Mouse (Mus musculus) hindbrain, embryonic 15.5 days (tissue): Measurements from ENCODE around the gene Rcor1. TPM values are rescaled to one million over a fixed set of nuclear protein-coding genes. Genes with fewer than 3 reads are reported as not detected.

Experiments
- ATAC-seq: fragments of 200-750 bp; cut with Nextera tagmentation; 2 replicates; pipeline ENCODE4 v1.8.0; 2017; ENCODE audit warnings: low read depth, moderate number of reproducible peaks, moderate TSS enrichment; ENCODE audit not compliant: low FRiP score
- H3K27ac ChIP-seq: fragments of 300-500 bp; sonication (generic); replicated peaks from 2 replicates; pipeline ENCODE4 v1.5.1; 2015; ENCODE audit warnings: mild to moderate bottlenecking, inconsistent platforms
- H3K27me3 ChIP-seq: fragments of 300-500 bp; sonication (generic); 2 replicates; pipeline ENCODE4 v1.6.1; 2015; ENCODE audit warnings: control low read depth, inconsistent platforms
- H3K36me3 ChIP-seq: fragments of 300-500 bp; sonication (generic); 2 replicates; pipeline ENCODE4 v1.6.1; 2015; ENCODE audit warnings: control low read depth, inconsistent platforms
- H3K4me1 ChIP-seq: fragments of 300-500 bp; sonication (generic); replicated peaks from 2 replicates; pipeline ENCODE4 v1.6.1; 2015; ENCODE audit warnings: control low read depth, inconsistent platforms
- H3K4me2 ChIP-seq: fragments of 300-500 bp; sonication (generic); 2 replicates; pipeline ENCODE4 v1.6.1; 2015; ENCODE audit warnings: moderate library complexity, mild to moderate bottlenecking, inconsistent platforms
- H3K4me3 ChIP-seq: fragments of 300-500 bp; sonication (generic); 2 replicates; pipeline ENCODE4 v1.5.1; 2015; ENCODE audit warnings: mild to moderate bottlenecking, inconsistent platforms
- H3K9ac ChIP-seq: fragments of 300-500 bp; sonication (generic); 2 replicates; pipeline ENCODE4 v1.6.1; 2015; ENCODE audit warnings: inconsistent platforms
- H3K9me3 ChIP-seq: fragments of 300-500 bp; sonication (generic); 2 replicates; pipeline ENCODE4 v1.6.1; 2016; ENCODE audit warnings: control low read depth, inconsistent platforms
- WGBS: fragments of 180-500 bp; shearing (Covaris S2); methylation state at CpG from one replicate; pipeline ENCODE4 v1.1.7; 2015; 5-methylcytosine and 5-hydroxymethylcytosine counted together
- polyA plus RNA-seq: library from polyadenylated mRNA; unstranded; fragments of >200 nt; fragmentation: Nextera tagmentation; extraction: Ambion mirVana; gene quantifications from 2 replicates; pipeline ENCODE4 v1.2.1, GENCODE M21; 2015

Rcor1 gene
- 5.7 and 5.9 TPM in 2 replicates for polyA plus RNA-seq

GRCm38 (mm10) chr12:111038976-111039612 lies at the start of gene Rcor1:
Rcor1 (plus strand) TSS chr12:111039351.
- under 1% methylated on average over 46 of the region's 76 CpGs for WGBS
- H3K27me3 ChIP-seq: no peaks in the 10 kb centered on the region
- H3K4me1 ChIP-seq: peaks cover 23% of the 10 kb centered on the region
- H3K4me3 ChIP-seq: peak within 1 kb of the TSS; percentile 75
- peak within 1 kb of the TSS; percentile 77 for H3K9ac ChIP-seq
- H3K4me2 ChIP-seq: peak within 1 kb of the TSS; percentile 95
- H3K36me3 ChIP-seq: no peaks in the 10 kb centered on the region
- ATAC-seq: peak; percentile 98
- no peaks in the 10 kb centered on the region for H3K9me3 ChIP-seq
- peak within 1 kb of the TSS; percentile 99 for H3K27ac ChIP-seq

DNA sequence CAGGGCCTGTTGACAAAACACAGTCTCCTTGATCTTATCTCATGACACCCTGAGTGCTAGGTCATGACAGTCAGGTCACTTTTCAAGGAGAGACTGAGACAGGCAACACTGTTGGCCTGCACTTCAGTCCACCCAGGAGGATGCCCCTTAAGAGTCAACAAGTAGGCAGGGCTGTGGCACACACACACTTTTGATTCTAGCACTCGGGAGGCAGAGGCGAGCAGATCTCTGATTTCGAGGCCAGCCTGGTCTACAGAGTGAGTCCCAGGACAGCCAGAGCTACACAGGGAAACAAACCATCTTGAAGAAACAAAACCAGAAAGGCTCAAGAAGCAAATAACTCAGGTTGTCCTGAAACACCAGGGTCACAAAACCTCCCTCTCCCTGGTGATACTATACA lies 49.7 kb upstream of the Rcor1 start:
- H3K27ac ChIP-seq: no peak overlapping the region
- no peaks in the 10 kb centered on the region for H3K9me3 ChIP-seq
- peaks cover 13% of the 10 kb centered on the region for H3K4me1 ChIP-seq
- no peaks in the 10 kb centered on the region for H3K27me3 ChIP-seq
- no peak for ATAC-seq
- no peak overlapping the region for H3K4me2 ChIP-seq
- H3K9ac ChIP-seq: no peak overlapping the region
- no peak overlapping the region for H3K4me3 ChIP-seq
- H3K36me3 ChIP-seq: no peaks in the 10 kb centered on the region
- 95% methylated on average over 3 of the region's 3 CpGs for WGBS

DNA sequence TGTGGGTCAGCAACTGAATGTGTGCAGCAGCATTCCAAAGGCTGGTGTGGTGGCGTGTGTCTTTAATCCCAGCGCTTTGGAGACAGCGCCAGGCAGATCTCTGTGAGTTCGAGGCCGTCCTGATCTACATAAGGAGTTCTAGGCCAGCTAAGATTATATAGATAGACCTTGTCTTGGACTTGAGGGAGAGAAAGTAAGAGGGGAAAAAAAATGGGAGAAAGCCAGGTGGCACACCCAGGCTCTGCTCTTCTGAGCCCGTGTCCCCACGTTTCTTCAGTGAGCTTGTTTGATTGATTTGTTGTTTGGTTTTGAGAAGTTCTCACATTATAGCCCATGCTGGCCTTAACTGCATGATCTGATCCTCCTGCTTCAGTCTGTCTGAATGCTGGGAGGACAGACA lies 48.7 kb upstream of the Rcor1 start:
- WGBS: 97% methylated on average over 7 of the region's 7 CpGs
- no peak overlapping the region for H3K4me3 ChIP-seq

DNA sequence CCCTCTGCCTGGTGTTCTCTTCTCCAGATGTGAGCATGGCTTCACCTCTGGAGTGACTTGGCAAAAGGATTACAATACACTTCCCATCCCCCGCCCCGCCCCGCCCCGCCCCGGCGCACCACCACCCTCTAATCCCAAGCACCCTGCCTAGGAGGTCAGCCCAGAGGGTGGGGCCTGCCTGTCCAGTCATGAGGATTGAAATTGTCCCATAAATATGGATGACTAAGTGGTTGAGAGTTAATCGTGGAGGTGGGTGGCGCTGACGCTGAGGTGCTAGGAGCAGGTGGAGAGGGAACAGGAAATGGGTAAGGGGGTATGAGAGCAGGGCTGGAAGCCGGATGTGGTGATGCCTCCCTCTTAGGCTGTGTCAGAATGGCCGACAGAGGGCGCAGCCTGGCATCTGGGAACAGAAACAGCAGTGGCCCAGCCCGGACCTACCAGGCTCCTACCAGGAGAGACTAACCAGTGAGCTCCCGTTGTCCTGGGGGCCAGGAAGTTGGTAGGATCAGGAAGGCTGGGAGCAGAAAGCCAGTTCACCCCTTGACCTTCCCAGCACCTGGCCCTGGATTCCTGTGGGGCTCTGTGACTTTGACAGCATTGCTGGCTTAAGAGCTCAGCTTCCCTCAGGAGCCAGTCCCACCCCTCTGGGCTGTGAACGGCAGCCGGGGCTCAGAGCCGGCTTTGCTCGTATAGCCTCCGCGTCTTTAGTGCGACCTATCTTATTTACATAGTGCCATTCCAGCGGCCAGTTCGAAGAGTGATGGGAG lies 47.6 kb upstream of the Rcor1 start:
- H3K9me3 ChIP-seq: no peaks in the 10 kb centered on the region
- WGBS: 2% methylated on average over 23 of the region's 23 CpGs
- H3K27me3 ChIP-seq: no peaks in the 10 kb centered on the region
- H3K9ac ChIP-seq: peak overlapping the region; percentile 54; the same call in 1 of the 2 replicates
- no peaks in the 10 kb centered on the region for H3K36me3 ChIP-seq
- peak overlapping the region; percentile 50 for H3K4me3 ChIP-seq
- H3K4me1 ChIP-seq: peaks cover 13% of the 10 kb centered on the region
- ATAC-seq: peak; percentile 84
- H3K4me2 ChIP-seq: peak overlapping the region; percentile 66
- peak overlapping the region; percentile 25; the same call in 1 of the 2 replicates for H3K27ac ChIP-seq

More for the DNA sequence above, 48.7 kb upstream of the Rcor1 start:
- Histone ChIP-seq H3K36me3 (no peaks in the 10 kb centered on the region), H3K4me1 (peaks cover 13% of the 10 kb centered on the region), H3K9ac (no peak overlapping the region), H3K27me3 (no peaks in the 10 kb centered on the region), H3K9me3 (no peaks in the 10 kb centered on the region), H3K27ac (no peak overlapping the region), H3K4me2 (no peak overlapping the region)
- ATAC-seq: no peak

GRCm38 (mm10) chr12:110992128-110992553 lies 47.0 kb upstream of the Rcor1 start:
- Histone ChIP-seq H3K36me3 (no peaks in the 10 kb centered on the region), H3K4me1 (peaks cover 13% of the 10 kb centered on the region), H3K9ac (peak overlapping the region; percentile 54), H3K27ac (peak overlapping the region; percentile 25; the same call in 1 of the 2 replicates), H3K9me3 (no peaks in the 10 kb centered on the region), H3K4me3 (peak overlapping the region; percentile 50), H3K27me3 (no peaks in the 10 kb centered on the region), H3K4me2 (peak overlapping the region; percentile 66)
- ATAC-seq: peak; percentile 91
- 0% methylated on average over 24 of the region's 24 CpGs for WGBS

- 84% methylated on average over 12 of the region's 12 CpGs for WGBS
- no peak for ATAC-seq
- H3K27ac ChIP-seq: no peak overlapping the region
- no peak overlapping the region for H3K9ac ChIP-seq
- peaks cover 13% of the 10 kb centered on the region for H3K4me1 ChIP-seq
- H3K4me2 ChIP-seq: peak overlapping the region; percentile 66; the same call in 1 of the 2 replicates
- H3K36me3 ChIP-seq: no peaks in the 10 kb centered on the region
- no peaks in the 10 kb centered on the region for H3K27me3 ChIP-seq
- H3K4me3 ChIP-seq: no peak overlapping the region
- H3K9me3 ChIP-seq: no peaks in the 10 kb centered on the region
Measured at GRCm38 (mm10) chr12:110992771-110993170, 46.4 kb upstream of the Rcor1 start.

DNA sequence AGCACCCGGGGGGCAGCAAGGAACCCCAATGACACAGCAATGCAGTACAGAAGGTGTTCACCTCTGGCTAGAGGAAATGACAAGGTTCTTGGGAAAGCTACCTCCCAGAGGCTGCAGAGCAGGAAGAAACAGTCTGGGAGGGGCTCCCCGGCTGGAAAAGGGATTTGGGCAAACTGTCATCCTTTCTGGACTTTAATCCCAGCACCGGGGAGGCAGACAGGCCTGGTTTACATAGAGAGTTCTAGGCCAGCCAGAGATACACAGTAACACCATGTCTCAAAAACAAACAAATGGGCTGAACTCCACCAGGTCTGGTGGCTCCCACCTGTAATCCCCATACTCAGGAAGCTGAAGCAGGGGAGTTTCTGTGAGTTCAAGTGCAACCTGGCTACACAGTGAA lies 45.9 kb upstream of the Rcor1 start:
- no peak overlapping the region for H3K4me3 ChIP-seq
- no peak overlapping the region for H3K9ac ChIP-seq
- no peaks in the 10 kb centered on the region for H3K36me3 ChIP-seq
- H3K27ac ChIP-seq: no peak overlapping the region
- H3K4me1 ChIP-seq: peaks cover 13% of the 10 kb centered on the region
- ATAC-seq: no peak
- H3K4me2 ChIP-seq: no peak overlapping the region
- no peaks in the 10 kb centered on the region for H3K9me3 ChIP-seq
- no peaks in the 10 kb centered on the region for H3K27me3 ChIP-seq
- 89% methylated on average over 3 of the region's 3 CpGs for WGBS

- Histone ChIP-seq H3K27me3 (no peaks in the 10 kb centered on the region), H3K4me2 (no peak overlapping the region), H3K36me3 (no peaks in the 10 kb centered on the region), H3K9ac (no peak overlapping the region), H3K4me3 (no peak overlapping the region), H3K4me1 (peaks cover 13% of the 10 kb centered on the region), H3K27ac (no peak overlapping the region), H3K9me3 (no peaks in the 10 kb centered on the region)
- 46% methylated on average over 12 of the region's 12 CpGs for WGBS
- ATAC-seq: no peak
Measured at GRCm38 (mm10) chr12:110994666-110995065, 44.5 kb upstream of the Rcor1 start.

GRCm38 (mm10) chr12:110998092-110998491 lies 41.1 kb upstream of the Rcor1 start:
- Histone ChIP-seq H3K4me1 (no peaks in the 10 kb centered on the region), H3K4me3 (no peak overlapping the region), H3K27ac (no peak overlapping the region), H3K27me3 (no peaks in the 10 kb centered on the region), H3K36me3 (no peaks in the 10 kb centered on the region), H3K9me3 (no peaks in the 10 kb centered on the region), H3K9ac (no peak overlapping the region), H3K4me2 (no peak overlapping the region)
- WGBS: 98% methylated on average over 11 of the region's 11 CpGs
- no peak for ATAC-seq

- Histone ChIP-seq H3K4me3 (no peak overlapping the region), H3K4me1 (no peaks in the 10 kb centered on the region), H3K9ac (no peak overlapping the region), H3K9me3 (no peaks in the 10 kb centered on the region), H3K27me3 (no peaks in the 10 kb centered on the region), H3K4me2 (no peak overlapping the region), H3K36me3 (no peaks in the 10 kb centered on the region), H3K27ac (no peak overlapping the region)
- ATAC-seq: no peak
- 67% methylated on average over 2 of the region's 2 CpGs for WGBS
Measured at GRCm38 (mm10) chr12:110999820-111000219, 39.3 kb upstream of the Rcor1 start.

DNA sequence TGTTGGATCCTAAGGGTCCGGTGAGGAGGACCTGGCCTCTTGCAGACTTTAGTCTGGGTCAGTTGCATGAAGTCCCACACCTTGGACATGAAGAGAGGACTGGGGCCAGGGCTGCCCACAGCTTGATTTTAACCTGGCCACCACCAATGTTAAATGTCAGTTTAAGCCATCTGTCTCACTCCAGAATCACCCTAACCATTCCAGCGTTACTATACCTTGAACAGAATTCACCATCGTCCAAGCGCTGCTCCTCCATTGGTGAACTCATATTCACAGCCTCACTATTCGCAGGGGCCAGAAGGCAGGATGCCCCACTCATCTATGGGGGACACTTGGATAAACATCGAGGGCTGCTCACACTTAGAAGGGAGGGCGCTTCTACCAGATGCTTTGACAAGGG lies 38.2 kb upstream of the Rcor1 start:
- no peaks in the 10 kb centered on the region for H3K9me3 ChIP-seq
- no peak overlapping the region for H3K27ac ChIP-seq
- no peak overlapping the region for H3K9ac ChIP-seq

DNA sequence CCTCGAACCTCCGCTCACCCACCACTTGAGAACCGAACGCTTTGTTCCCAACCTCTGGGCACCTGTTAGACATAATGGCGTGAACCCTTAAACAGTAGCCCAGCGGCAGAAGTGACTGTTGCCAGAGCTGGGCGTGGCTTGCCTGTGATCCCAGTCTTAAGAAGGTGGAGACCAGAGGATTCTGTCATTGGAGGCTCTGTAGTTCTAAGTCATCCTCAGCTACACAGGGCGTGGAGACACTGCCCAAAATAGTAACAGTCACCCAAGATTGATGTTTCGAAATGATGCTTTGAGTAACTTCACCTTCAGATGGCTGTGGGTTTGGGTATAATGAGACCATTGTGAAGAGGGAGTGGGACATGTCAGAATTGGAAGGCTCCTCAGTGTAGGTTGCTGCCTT lies 35.0 kb upstream of the Rcor1 start:
- H3K27me3 ChIP-seq: no peaks in the 10 kb centered on the region
- no peak overlapping the region for H3K4me2 ChIP-seq
- H3K9me3 ChIP-seq: no peaks in the 10 kb centered on the region
- WGBS: 87% methylated on average over 9 of the region's 9 CpGs
- H3K27ac ChIP-seq: no peak overlapping the region
- no peak for ATAC-seq
- H3K9ac ChIP-seq: no peak overlapping the region
- peaks cover 13% of the 10 kb centered on the region for H3K4me1 ChIP-seq
- no peaks in the 10 kb centered on the region for H3K36me3 ChIP-seq
- no peak overlapping the region for H3K4me3 ChIP-seq

More for the DNA sequence above, 38.2 kb upstream of the Rcor1 start:
- Histone ChIP-seq H3K27me3 (no peaks in the 10 kb centered on the region), H3K4me3 (no peak overlapping the region), H3K4me1 (no peaks in the 10 kb centered on the region), H3K36me3 (no peaks in the 10 kb centered on the region), H3K4me2 (no peak overlapping the region)
- ATAC-seq: no peak
- 96% methylated on average over 7 of the region's 7 CpGs for WGBS
